ENCODE assay signal across 15 mouse cellular contexts in the genomic region with DNA sequence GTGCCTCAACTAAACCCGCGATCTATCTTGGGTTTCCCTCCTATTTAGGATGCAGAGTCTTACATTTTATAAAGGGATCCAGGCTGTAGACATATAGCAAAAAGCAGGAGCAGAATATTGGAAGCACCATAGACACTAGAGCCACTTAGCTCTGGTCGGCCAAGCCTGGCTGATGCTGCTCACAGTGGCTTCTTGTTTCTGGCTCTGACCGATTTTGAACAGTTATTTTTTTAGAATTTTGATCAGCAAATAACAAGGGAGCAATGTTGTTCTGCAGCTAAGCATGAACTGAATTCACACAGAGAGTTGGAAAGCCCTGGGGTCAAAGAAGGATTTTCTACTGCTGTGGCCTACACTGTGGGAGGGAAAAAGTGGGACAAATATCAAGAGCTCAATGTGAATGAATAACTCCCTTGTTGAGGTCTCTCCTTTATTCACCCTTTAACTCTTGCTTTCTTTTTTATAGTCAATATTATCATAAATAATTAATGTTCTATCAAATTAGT.
A peak's percentile ranks its signal among the peaks of the same experiment; 100 is the strongest.
DNase-seq lines count a peak whose midpoint lies in the region.
"Had no signal": no experiment of that assay in that cellular context is flagged by ENCODE, and none has a peak within 500 bp of the region (broad histone marks: within the 10 kb centered on the region; RNA-seq: fewer than 3 reads in every experiment).

No protein-coding gene starts in this region.

- intact Hi-C loops in heart, postnatal 10 days (cut with DNase I): no loop called here

- DNase-seq in cerebellum, adult 11-12 months: peak; percentile 13
- DNase-seq in cerebellum, postnatal 10 days: no peak
- DNase-seq in heart, adult 11 months: peak; percentile 70
- no peak for DNase-seq in heart, postnatal 10 days
- DNase-seq in retina, adult 2 months (ENCODE audit: low read depth, low spot score): peak; percentile 11
- no peak for DNase-seq in retina, embryonic 14.5 days (ENCODE audit: low spot score)
- DNase-seq in urinary bladder, postnatal 25 days (ENCODE audit: low spot score): no peak
- DNase-seq: adrenal gland, postnatal 14 days; gastrocnemius, postnatal 25 days; heart, adult 2 months; kidney, adult 18-20 months; liver, embryonic 13.5 days; lung, adult 2 months; lung, postnatal 14 days; thymus, postnatal 25 days had no signal

Comparison
In these comparisons a context has a peak if more than half of its experiments do, and no peak if none do; other contexts are left out.
1. DNase-seq: peak in cerebellum, adult 11-12 months (single experiment), heart, adult 11 months (single experiment) and retina, adult 2 months (single experiment); none in cerebellum, postnatal 10 days (0 of 2), heart, postnatal 10 days (0 of 2), retina, embryonic 14.5 days (single experiment) and urinary bladder, postnatal 25 days (single experiment).